Mouse (Mus musculus): ENCODE data around the gene Grm8.
"Not testable (repeated sequence)": the region's sequence is repeated elsewhere in the genome, so short reads cannot be mapped to it uniquely, and the experiment has no call there.

Gene Grm8

GRCm38 (mm10) chr6:27836159-27836558, 298.8 kb downstream of the Grm8 start:
- no peak for DNase-seq

GRCm38 (mm10) chr6:27819735-27820134, 315.2 kb downstream of the Grm8 start:
- not testable (repeated sequence) for DNase-seq

- DNase-seq, result no peak
Measured at GRCm38 (mm10) chr6:27812789-27813188, 322.2 kb downstream of the Grm8 start.

- no peak for DNase-seq
Measured at GRCm38 (mm10) chr6:27809996-27810395, 325.0 kb downstream of the Grm8 start.

GRCm38 (mm10) chr6:27806741-27807140, 328.2 kb downstream of the Grm8 start:
- DNase-seq, result no peak

- DNase-seq, result no peak
Measured at GRCm38 (mm10) chr6:27800881-27801572, 334.0 kb downstream of the Grm8 start.

GRCm38 (mm10) chr6:27798735-27799134, 336.2 kb downstream of the Grm8 start:
- no peak for DNase-seq

- no peak for DNase-seq
Measured at GRCm38 (mm10) chr6:27789566-27789965, 345.4 kb downstream of the Grm8 start.

- no peak for DNase-seq
Measured at GRCm38 (mm10) chr6:27789151-27789550, 345.8 kb downstream of the Grm8 start.

- no peak for DNase-seq
Measured at GRCm38 (mm10) chr6:27782251-27782650, 352.7 kb downstream of the Grm8 start.

GRCm38 (mm10) chr6:27781371-27781770, 353.6 kb downstream of the Grm8 start:
- no peak for DNase-seq

GRCm38 (mm10) chr6:27775646-27776271, 359.2 kb downstream of the Grm8 start:
- no peak for DNase-seq

- DNase-seq, result no peak
Measured at GRCm38 (mm10) chr6:27762061-27762460, 372.9 kb downstream of the Grm8 start.

GRCm38 (mm10) chr6:27753290-27753829, 381.6 kb downstream of the Grm8 start:
- no peak for DNase-seq

- no peak for DNase-seq
Measured at GRCm38 (mm10) chr6:27746493-27746892, 388.5 kb downstream of the Grm8 start.

GRCm38 (mm10) chr6:27745693-27746451, 389.1 kb downstream of the Grm8 start:
- no peak for DNase-seq

- DNase-seq, result no peak
Measured at GRCm38 (mm10) chr6:27689382-27689781, 445.6 kb downstream of the Grm8 start.

GRCm38 (mm10) chr6:27661747-27662435, 473.1 kb downstream of the Grm8 start:
- no peak for DNase-seq

- peak; percentile 53 to 59 for DNase-seq
Measured at GRCm38 (mm10) chr6:27657520-27657919, 477.5 kb downstream of the Grm8 start.

GRCm38 (mm10) chr6:27646503-27646902, 488.5 kb downstream of the Grm8 start:
- no peak for DNase-seq

- DNase-seq, result no peak
Measured at GRCm38 (mm10) chr6:27645054-27645453, 489.9 kb downstream of the Grm8 start.

GRCm38 (mm10) chr6:27635898-27636297, 499.1 kb downstream of the Grm8 start:
- peak; percentile 1 to 2 for DNase-seq

GRCm38 (mm10) chr6:27617472-27617871, 517.5 kb downstream of the Grm8 start:
- no peak for DNase-seq

All from kidney, postnatal 4 days (tissue).